Mouse (Mus musculus) liver, embryonic 16.5 days (tissue): Measurements from ENCODE around the gene Gtf3c2. TPM values are rescaled to one million over a fixed set of nuclear protein-coding genes. Genes with fewer than 3 reads are reported as not detected.

ENCODE experiments used
- ATAC-seq: fragments of 200-750 bp; cut with Nextera tagmentation; 2 replicates; pipeline ENCODE4 v1.8.0; 2017; ENCODE audit warnings: low read depth, mild to moderate bottlenecking, moderate number of reproducible peaks, moderate library complexity
- H3K27ac ChIP-seq: fragments of 300-500 bp; sonication (generic); 2 replicates; pipeline ENCODE4 v1.5.1; 2014; ENCODE audit warnings: mild to moderate bottlenecking, low read length
- H3K27me3 ChIP-seq: fragments of 300-500 bp; sonication (generic); 2 replicates; pipeline ENCODE4 v1.6.1; 2014; ENCODE audit warnings: low read depth, low read length, mixed read lengths; ENCODE audit not compliant: control insufficient read depth, insufficient read depth
- H3K36me3 ChIP-seq: fragments of 300-500 bp; sonication (generic); 2 replicates; pipeline ENCODE4 v1.6.1; 2014; ENCODE audit warnings: mild to moderate bottlenecking; ENCODE audit not compliant: control insufficient read depth, insufficient read depth
- H3K4me1 ChIP-seq: fragments of 300-500 bp; sonication (generic); 2 replicates; pipeline ENCODE4 v1.6.1; 2014; ENCODE audit warnings: low read depth, low read length, mixed read lengths; ENCODE audit not compliant: control insufficient read depth
- H3K4me2 ChIP-seq: fragments of 300-500 bp; sonication (generic); 2 replicates; pipeline ENCODE4 v1.6.1; 2014; ENCODE audit warnings: low read depth, low read length, mixed read lengths
- H3K4me3 ChIP-seq: fragments of 300-500 bp; sonication (generic); 2 replicates; pipeline ENCODE4 v1.5.1; 2014; ENCODE audit warnings: low read depth, mild to moderate bottlenecking, low read length
- H3K9ac ChIP-seq: fragments of 300-500 bp; sonication (generic); 2 replicates; pipeline ENCODE4 v1.6.1; 2014; ENCODE audit warnings: low read depth, low read length
- H3K9me3 ChIP-seq: fragments of 300-500 bp; sonication (generic); replicated peaks from 2 replicates; pipeline ENCODE4 v1.6.1; 2016; ENCODE audit warnings: low read length; ENCODE audit not compliant: control insufficient read depth
- WGBS: fragments of 180-500 bp; shearing (Covaris S2); extraction: QIAGEN DNeasy Blood & Tissue Kit; methylation state at CpG from one replicate; pipeline ENCODE4 v1.1.7; 2014; ENCODE audit not compliant: insufficient replicate concordance; 5-methylcytosine and 5-hydroxymethylcytosine counted together
- polyA plus RNA-seq: library from polyadenylated mRNA; unstranded; fragments of >200 nt; fragmentation: Nextera tagmentation; extraction: Ambion mirVana; gene quantifications from 2 replicates; pipeline ENCODE4 v1.2.1, GENCODE M21; 2015

Gtf3c2 gene
- 29.3 and 32.2 TPM in 2 replicates for polyA plus RNA-seq

- Histone ChIP-seq H3K27ac (peak within 1 kb of the TSS; percentile 99), H3K36me3 (no peaks in the 10 kb centered on the region), H3K9ac (peak within 1 kb of the TSS; percentile 63), H3K4me2 (peak within 1 kb of the TSS; percentile 85), H3K4me3 (peak within 1 kb of the TSS; percentile 96), H3K27me3 (no peaks in the 10 kb centered on the region), H3K4me1 (peaks cover 20% of the 10 kb centered on the region), H3K9me3 (no peaks in the 10 kb centered on the region)
- peak; percentile 87 for ATAC-seq
- under 1% methylated on average over 59 of the region's 59 CpGs for WGBS
These were observed at the start of gene Gtf3c2, which contains the start of gene Gm29609 for GRCm38 (mm10) chr5:31179766-31180630. Gtf3c2 (minus strand) TSS chr5:31180144. Gm29609 (minus strand) TSS chr5:31179911.

GRCm38 (mm10) chr5:31226641-31227040, 46.7 kb upstream of the Gtf3c2 start:
- H3K9ac ChIP-seq, result no peak overlapping the region
- no peak overlapping the region for H3K4me2 ChIP-seq
- 63% methylated on average over 1 of the region's 1 CpGs for WGBS
- H3K36me3 ChIP-seq, result no peaks in the 10 kb centered on the region
- no peaks in the 10 kb centered on the region; the same call in 1 of the 2 replicates for H3K4me1 ChIP-seq
- H3K9me3 ChIP-seq, result no peaks in the 10 kb centered on the region
- H3K27ac ChIP-seq, result no peak overlapping the region
- no peak overlapping the region for H3K4me3 ChIP-seq
- ATAC-seq, result no peak
- H3K27me3 ChIP-seq, result no peaks in the 10 kb centered on the region

- Histone ChIP-seq H3K27me3 (no peaks in the 10 kb centered on the region), H3K9me3 (no peaks in the 10 kb centered on the region), H3K27ac (no peak overlapping the region), H3K4me2 (no peak overlapping the region), H3K36me3 (no peaks in the 10 kb centered on the region), H3K4me1 (peaks cover 20% of the 10 kb centered on the region), H3K9ac (no peak overlapping the region), H3K4me3 (no peak overlapping the region)
- 86% methylated on average over 9 of the region's 9 CpGs for WGBS
- ATAC-seq, result no peak
These were observed 42.8 kb upstream of the Gtf3c2 start for GRCm38 (mm10) chr5:31222696-31223095.

- peaks cover 25% of the 10 kb centered on the region for H3K4me1 ChIP-seq
- peak overlapping the region; percentile 85 for H3K9ac ChIP-seq
- H3K27me3 ChIP-seq, result no peaks in the 10 kb centered on the region
- peak overlapping the region; percentile 90 for H3K27ac ChIP-seq
- H3K36me3 ChIP-seq, result no peaks in the 10 kb centered on the region; the same call in 1 of the 2 replicates
- no peaks in the 10 kb centered on the region for H3K9me3 ChIP-seq
- 16% methylated on average over 11 of the region's 11 CpGs for WGBS
- no peak for ATAC-seq
- H3K4me2 ChIP-seq, result peak overlapping the region; percentile 88
- H3K4me3 ChIP-seq, result peak overlapping the region; percentile 100
These were observed 41.5 kb upstream of the Gtf3c2 start for GRCm38 (mm10) chr5:31221304-31221945.

- WGBS, result under 1% methylated on average over 69 of the region's 70 CpGs
- Histone ChIP-seq H3K4me3 (peak within 1 kb of the TSS; percentile 100), H3K36me3 (no peaks in the 10 kb centered on the region; the same call in 1 of the 2 replicates), H3K4me1 (peaks cover 31% of the 10 kb centered on the region), H3K9ac (peak within 1 kb of the TSS; percentile 96), H3K9me3 (no peaks in the 10 kb centered on the region), H3K4me2 (peak within 1 kb of the TSS; percentile 91), H3K27ac (peak within 1 kb of the TSS; percentile 94), H3K27me3 (no peaks in the 10 kb centered on the region)
- peak; percentile 95 for ATAC-seq
These were observed 40.7 kb upstream of the Gtf3c2 start, which contains the start of gene Ppm1g for GRCm38 (mm10) chr5:31220448-31221303. Ppm1g (minus strand) TSS chr5:31220687.

GRCm38 (mm10) chr5:31219911-31220447, 40.0 kb upstream of the Gtf3c2 start:
- H3K9me3 ChIP-seq, result no peaks in the 10 kb centered on the region
- H3K9ac ChIP-seq, result peak overlapping the region; percentile 96
- H3K27ac ChIP-seq, result peak overlapping the region; percentile 94
- peaks cover 31% of the 10 kb centered on the region for H3K4me1 ChIP-seq
- 0% methylated on average over 40 of the region's 40 CpGs for WGBS
- peak overlapping the region; percentile 91 for H3K4me2 ChIP-seq
- H3K36me3 ChIP-seq, result no peaks in the 10 kb centered on the region; the same call in 1 of the 2 replicates
- H3K27me3 ChIP-seq, result no peaks in the 10 kb centered on the region
- peak overlapping the region; percentile 100 for H3K4me3 ChIP-seq
- peak; percentile 30 for ATAC-seq

DNA sequence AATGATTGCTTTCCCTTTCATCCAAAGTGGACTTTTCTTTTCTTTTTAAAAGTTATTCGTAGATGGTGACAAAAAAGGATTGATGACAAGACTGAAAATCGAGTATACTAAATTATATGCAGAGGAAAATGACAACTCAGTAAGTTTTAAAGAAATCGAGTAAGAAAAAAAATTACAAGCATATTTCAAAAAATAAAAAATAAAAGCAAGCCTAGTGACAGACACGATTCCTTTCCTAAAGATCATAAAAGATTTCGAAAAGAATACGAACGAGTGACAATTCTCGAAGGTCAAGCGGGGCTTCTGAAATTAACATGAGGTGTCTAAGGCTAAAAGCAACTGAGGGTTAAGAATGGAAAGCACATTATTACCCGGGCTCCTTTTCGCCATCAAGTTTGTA, 39.5 kb upstream of the Gtf3c2 start:
- Histone ChIP-seq H3K27ac (peak overlapping the region; percentile 94), H3K36me3 (no peaks in the 10 kb centered on the region; the same call in 1 of the 2 replicates), H3K27me3 (no peaks in the 10 kb centered on the region), H3K4me1 (peaks cover 31% of the 10 kb centered on the region), H3K4me3 (peak overlapping the region; percentile 100), H3K9ac (peak overlapping the region; percentile 96), H3K9me3 (no peaks in the 10 kb centered on the region), H3K4me2 (peak overlapping the region; percentile 91)
- under 1% methylated on average over 11 of the region's 11 CpGs for WGBS
- ATAC-seq, result no peak

GRCm38 (mm10) chr5:31219070-31219469, 39.1 kb upstream of the Gtf3c2 start:
- WGBS, result 0% methylated on average over 2 of the region's 2 CpGs
- no peaks in the 10 kb centered on the region for H3K27me3 ChIP-seq
- H3K4me2 ChIP-seq, result peak overlapping the region; percentile 91
- H3K9ac ChIP-seq, result peak overlapping the region; percentile 60
- no peak for ATAC-seq
- peak overlapping the region; percentile 84 for H3K27ac ChIP-seq
- no peaks in the 10 kb centered on the region; the same call in 1 of the 2 replicates for H3K36me3 ChIP-seq
- H3K4me1 ChIP-seq, result peaks cover 31% of the 10 kb centered on the region
- no peaks in the 10 kb centered on the region for H3K9me3 ChIP-seq
- H3K4me3 ChIP-seq, result peak overlapping the region; percentile 100
